Mouse (Mus musculus): ENCODE data around the gene Gm20532.

GRCm38 (mm10) chr2:26582203-26582602 lies 4.2 kb upstream of the Gm20532 start:
- TF ChIP-seq GATA1 (IDR thresholded peaks at IDR 0.05; ENCODE audit: low read length): no peak
- no peak for TF ChIP-seq TAL1 (IDR thresholded peaks at IDR 0.05; ENCODE audit: low read length)
